Mouse (Mus musculus) lung, adult 2 months (tissue): ENCODE measurements around the gene Proser2.

Experiments used
- CTCF ChIP-seq: fragments of 200-500 bp; IDR thresholded peaks from 2 replicates; pipeline ENCODE4 v1.5.1; 2011; ENCODE audit warnings: mild to moderate bottlenecking, low read length, control low read depth; ENCODE audit not compliant: insufficient read depth
- POLR2A ChIP-seq: fragments of 200-500 bp; IDR thresholded peaks from 2 replicates; pipeline ENCODE4 v1.6.1; 2011; ENCODE audit warnings: low read depth, mild to moderate bottlenecking, control low read depth, low read length, borderline replicate concordance; ENCODE audit errors: extremely low read depth

- TF ChIP-seq CTCF (no peak), POLR2A (no peak)
Observed at GRCm38 (mm10) chr2:6081108-6081507, 48.9 kb downstream of the Proser2 start.
